Comparison of ENCODE assay signal across 9 mouse cellular contexts in the genomic region with DNA sequence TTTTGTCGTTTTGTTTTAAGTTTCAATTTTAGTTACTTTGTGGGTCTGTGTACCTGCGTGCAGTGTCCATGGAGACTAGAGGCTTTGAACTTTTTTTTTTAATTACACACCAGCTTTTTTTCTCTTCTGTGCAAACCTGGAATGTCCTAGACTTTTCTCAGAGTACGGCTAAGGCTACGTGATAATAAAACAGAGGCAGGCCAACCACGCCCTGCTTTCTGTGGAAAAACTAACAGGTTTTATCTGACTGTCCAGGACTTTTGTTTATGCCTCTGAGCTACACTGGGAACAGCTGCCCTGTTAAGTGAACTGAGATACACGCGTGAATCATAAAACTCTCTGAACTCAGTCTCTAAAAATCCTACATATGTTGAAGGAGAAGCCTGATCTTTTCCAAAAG. TPM values are rescaled to one million over a fixed set of nuclear protein-coding genes. Genes with fewer than 3 reads are reported as not detected.
DNase-seq lines count a peak whose midpoint lies in the region; ATAC-seq and TF ChIP-seq lines count a peak whose summit lies in the region.
"Had no signal": no experiment of that assay in that cellular context is flagged by ENCODE, and none has a peak within 500 bp of the region (broad histone marks: within the 10 kb centered on the region; RNA-seq: fewer than 3 reads in every experiment).

No protein-coding gene starts in this region.

- H3K9me3 ChIP-seq in lung, embryonic 14.5 days (ENCODE audit: low read depth, low read length) = no peaks in the 10 kb centered on the region
- no peaks in the 10 kb centered on the region for H3K9me3 ChIP-seq in intestine, embryonic 16.5 days (ENCODE audit: control insufficient read depth, low read length)
- no peaks in the 10 kb centered on the region for H3K9me3 ChIP-seq in stomach, embryonic 15.5 days

- no peaks in the 10 kb centered on the region for H3K4me1 ChIP-seq in lung, embryonic 14.5 days (ENCODE audit: insufficient read depth)
- peaks cover 15% of the 10 kb centered on the region for H3K4me1 ChIP-seq in intestine, embryonic 16.5 days (ENCODE audit: control insufficient read depth, insufficient read depth, low read length)
- 0 out of 2 replicates have a peak, but pooled peaks cover 5% of the 10 kb centered on the region for H3K4me1 ChIP-seq in stomach, embryonic 15.5 days

- TF ChIP-seq CTCF in lung, embryonic 14.5 days (IDR thresholded peaks at IDR 0.05; ENCODE audit: low read depth) = no peak

- no peaks in the 10 kb centered on the region for H3K36me3 ChIP-seq in lung, embryonic 14.5 days (ENCODE audit: insufficient read depth)
- H3K36me3 ChIP-seq in intestine, embryonic 16.5 days (ENCODE audit: control insufficient read depth, insufficient read depth, low read length) = no peaks in the 10 kb centered on the region
- H3K36me3 ChIP-seq in stomach, embryonic 15.5 days = no peaks in the 10 kb centered on the region

- H3K27ac ChIP-seq in lung, embryonic 14.5 days (ENCODE audit: low read depth) = no peak overlapping the region
- H3K27ac ChIP-seq in intestine, embryonic 16.5 days (ENCODE audit: low read length) = peak overlapping the region; percentile 60
- peak overlapping the region; percentile 95 for H3K27ac ChIP-seq in stomach, embryonic 15.5 days
- H3K27ac ChIP-seq: macrophage had no signal

- 52% methylated on average over 7 of the region's 7 CpGs for WGBS in lung, embryonic 14.5 days
- WGBS in intestine, embryonic 16.5 days = 36% methylated on average over 7 of the region's 7 CpGs
- WGBS in stomach, embryonic 15.5 days = 32% methylated on average over 7 of the region's 7 CpGs

- ATAC-seq in lung, embryonic 14.5 days (ENCODE audit: insufficient read depth) = no peak
- ATAC-seq in intestine, embryonic 16.5 days = peak; percentile 21; the same call in 1 of the 2 replicates
- no peak for ATAC-seq in stomach, embryonic 15.5 days (ENCODE audit: insufficient read depth, low FRiP score, low read depth)
- ATAC-seq in erythroblast, adult 5-6 weeks (replicated peaks; ENCODE audit: low FRiP score, poor library complexity, severe bottlenecking) = no peak

- H3K4me2 ChIP-seq in lung, embryonic 14.5 days = peak overlapping the region; percentile 99; the same call in 1 of the 2 replicates
- H3K4me2 ChIP-seq in intestine, embryonic 16.5 days (ENCODE audit: low read depth, low read length) = peak overlapping the region; percentile 94
- peak overlapping the region; percentile 94 for H3K4me2 ChIP-seq in stomach, embryonic 15.5 days

- no peak overlapping the region for H3K4me3 ChIP-seq in lung, embryonic 14.5 days (ENCODE audit: low read depth, low read length)
- no peak overlapping the region for H3K4me3 ChIP-seq in intestine, embryonic 16.5 days (ENCODE audit: low read length)
- no peak overlapping the region; the same call in 1 of the 2 replicates for H3K4me3 ChIP-seq in stomach, embryonic 15.5 days (replicated peaks)

- H3K27me3 ChIP-seq in lung, embryonic 14.5 days (ENCODE audit: insufficient read depth, low read length) = peaks cover 9% of the 10 kb centered on the region
- no peaks in the 10 kb centered on the region for H3K27me3 ChIP-seq in intestine, embryonic 16.5 days (replicated peaks; ENCODE audit: control insufficient read depth, insufficient read depth, low read length)
- H3K27me3 ChIP-seq in stomach, embryonic 15.5 days (replicated peaks) = no peaks in the 10 kb centered on the region

- H3K9ac ChIP-seq in lung, embryonic 14.5 days = no peak overlapping the region
- H3K9ac ChIP-seq in intestine, embryonic 16.5 days (ENCODE audit: low read depth, low read length) = no peak overlapping the region
- H3K9ac ChIP-seq in stomach, embryonic 15.5 days = no peak overlapping the region

- peak; percentile 85 for DNase-seq in heart, adult 11 months
- no peak for DNase-seq in heart, postnatal 36 days
- no peak for DNase-seq in lung, embryonic 14.5 days
- DNase-seq in lung, postnatal 10 days = no peak
- no peak for DNase-seq in kidney, postnatal 4 days

- intact Hi-C loops in heart, postnatal 36 days (cut with DNase I) = loop anchor here (5.0 kb wide), 1 partner anchor 97 kb away; no protein-coding TSS in a partner anchor

RNA-seq across cellular contexts. Expression of gene Dock9, which starts 1.5 kb away (rescaled TPM):
- total RNA-seq in heart, postnatal 36 days (2021) = 10 to 100 TPM; 28.6 to 36.5 TPM
- 14.6 and 14.9 TPM in 2 replicates for polyA plus RNA-seq in lung, embryonic 14.5 days (2014; fragmentation: Nextera tagmentation; extraction: Ambion mirVana)
- polyA plus RNA-seq in intestine, embryonic 16.5 days (2015; fragmentation: Nextera tagmentation; extraction: Ambion mirVana) = 13.6 and 13.7 TPM in 2 replicates
- 14.0 and 14.3 TPM in 2 replicates for polyA plus RNA-seq in stomach, embryonic 15.5 days (2015; fragmentation: Nextera tagmentation; extraction: Ambion mirVana)
- total RNA-seq in erythroblast, adult 5-6 weeks (2015; ENCODE audit: low replicate concordance) = 0.19 and 4.8 TPM in 2 replicates
- 1.1 and 1.5 TPM in 2 replicates for total RNA-seq in erythroblast, adult 5-6 weeks (2017; ENCODE audit: low replicate concordance)
